Mouse (Mus musculus): ENCODE results near the gene Il9r. TPM values are rescaled to one million over a fixed set of nuclear protein-coding genes. Genes with fewer than 3 reads are reported as not detected.

The Il9r gene
- total RNA-seq, 1 experiment from 2014 or later, result not detected

DNA sequence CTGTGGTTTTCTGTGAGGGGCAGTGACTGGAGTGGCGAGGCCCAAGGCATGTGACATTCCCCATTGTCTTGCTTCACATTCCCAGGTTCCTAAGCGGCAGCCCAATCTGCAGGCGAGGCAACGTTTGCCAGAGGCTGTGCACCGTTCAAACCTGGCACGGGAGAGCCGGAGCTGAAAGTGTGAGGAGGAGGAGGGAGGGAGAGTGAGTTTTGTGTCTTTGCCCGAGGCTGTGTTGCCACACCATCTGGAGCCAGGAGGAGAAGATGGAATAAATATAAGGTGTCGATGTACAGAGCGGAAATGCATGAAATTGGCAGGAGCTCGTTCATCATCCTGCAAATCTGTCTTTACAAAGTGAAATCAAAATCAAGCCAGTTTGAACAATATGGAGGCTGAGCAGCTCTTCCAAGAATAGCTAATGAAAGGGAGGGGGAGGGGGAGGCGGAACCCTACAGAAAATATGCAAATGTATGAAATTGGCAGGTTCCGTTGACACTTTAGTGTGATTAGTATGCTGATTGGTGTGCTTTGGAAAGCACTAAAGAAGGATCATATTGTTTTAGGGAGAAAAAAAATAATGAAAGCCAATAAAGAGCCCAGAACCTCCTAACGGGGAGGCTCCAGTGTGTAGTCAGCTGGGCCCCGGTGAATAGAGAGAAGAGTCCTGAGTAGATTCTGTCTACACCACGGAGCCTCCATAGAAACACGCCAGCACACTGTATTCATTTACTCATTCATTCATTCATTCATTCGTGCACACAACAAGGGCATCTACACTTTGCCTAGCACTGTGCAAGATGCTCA lies 42.1 kb downstream of the Il9r start:
- no peak for DNase-seq

DNA sequence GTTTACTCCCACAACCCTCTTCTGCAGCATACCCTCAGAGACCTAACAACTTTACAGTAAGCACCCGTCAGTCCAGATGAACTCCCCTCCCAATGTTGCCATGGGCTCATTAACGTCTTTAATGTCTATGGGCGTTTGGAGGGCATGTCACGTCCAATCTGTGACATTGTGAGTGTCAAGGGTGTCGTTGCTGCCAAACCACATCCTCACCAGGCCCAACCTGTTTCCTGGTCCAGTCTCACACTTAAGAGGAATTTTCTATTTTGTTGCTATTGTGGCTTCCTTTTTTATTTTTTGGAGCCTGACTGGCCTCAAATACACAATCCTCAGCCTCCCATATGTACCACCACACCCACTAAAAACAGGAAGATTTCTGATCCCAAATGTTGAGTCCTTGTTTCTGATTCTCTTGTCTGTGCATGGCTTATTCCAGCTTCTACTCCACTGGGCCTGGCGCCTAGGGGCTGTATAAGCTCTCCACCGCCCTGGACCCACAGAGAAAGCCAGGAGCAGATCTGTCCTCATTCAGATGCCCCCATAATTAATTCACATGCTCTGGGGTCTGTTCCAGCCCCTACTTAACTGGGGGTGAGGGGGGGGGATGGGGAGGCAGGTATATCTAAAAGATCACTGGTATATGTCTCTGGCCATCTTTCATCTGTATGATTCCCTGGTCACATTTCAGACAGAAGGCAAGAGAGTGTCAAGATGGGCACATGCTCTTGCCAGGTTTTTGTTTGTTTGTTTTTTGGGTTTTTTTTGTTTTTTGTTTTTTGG lies 43.0 kb downstream of the Il9r start:
- no peak for DNase-seq

- DNase-seq, result no peak
Measured at GRCm38 (mm10) chr11:32153216-32153615, 46.9 kb downstream of the Il9r start.

DNA sequence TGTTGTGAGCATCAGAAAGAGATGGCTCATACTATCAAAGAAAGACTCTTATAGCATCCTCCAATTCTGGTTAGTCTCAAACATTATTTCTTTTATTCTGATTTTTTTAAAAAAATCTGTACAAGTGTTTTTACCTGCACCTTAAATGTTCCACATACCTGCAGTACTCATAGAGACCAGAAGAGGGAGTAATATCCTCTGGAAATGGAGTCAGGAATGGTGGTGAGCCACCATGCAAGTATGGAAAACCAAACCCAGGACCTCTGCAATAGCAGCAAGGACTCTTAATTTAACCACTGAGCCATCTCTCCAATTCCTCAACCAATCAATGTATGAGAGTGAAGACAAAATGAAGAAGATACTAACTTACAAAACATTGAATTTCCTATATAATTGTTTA lies 47.3 kb downstream of the Il9r start:
- no peak for DNase-seq

GRCm38 (mm10) chr11:32151243-32151642 lies 48.8 kb downstream of the Il9r start:
- no peak for DNase-seq

GRCm38 (mm10) chr11:32149605-32150004 lies 50.5 kb downstream of the Il9r start:
- no peak for DNase-seq

DNA sequence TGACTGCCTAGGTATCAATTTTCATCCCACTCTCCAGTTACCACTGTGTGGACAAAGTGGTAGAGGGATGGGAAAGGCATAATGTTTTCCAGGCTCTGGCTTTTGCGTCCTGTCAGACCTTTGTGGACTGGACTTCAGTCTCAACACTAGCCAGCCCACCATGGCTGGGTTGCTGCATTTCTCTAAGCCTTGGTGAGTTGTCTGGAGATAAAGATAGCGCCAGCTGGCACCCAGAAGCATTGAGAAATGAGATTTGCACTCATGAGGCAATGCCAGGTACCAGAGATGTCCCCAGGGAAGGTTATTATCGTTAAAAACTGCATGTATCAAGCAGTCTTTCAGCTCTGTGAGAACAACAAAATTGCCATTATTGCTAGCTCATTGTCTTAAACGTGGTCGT lies 57.3 kb downstream of the Il9r start:
- no peak for DNase-seq

DNA sequence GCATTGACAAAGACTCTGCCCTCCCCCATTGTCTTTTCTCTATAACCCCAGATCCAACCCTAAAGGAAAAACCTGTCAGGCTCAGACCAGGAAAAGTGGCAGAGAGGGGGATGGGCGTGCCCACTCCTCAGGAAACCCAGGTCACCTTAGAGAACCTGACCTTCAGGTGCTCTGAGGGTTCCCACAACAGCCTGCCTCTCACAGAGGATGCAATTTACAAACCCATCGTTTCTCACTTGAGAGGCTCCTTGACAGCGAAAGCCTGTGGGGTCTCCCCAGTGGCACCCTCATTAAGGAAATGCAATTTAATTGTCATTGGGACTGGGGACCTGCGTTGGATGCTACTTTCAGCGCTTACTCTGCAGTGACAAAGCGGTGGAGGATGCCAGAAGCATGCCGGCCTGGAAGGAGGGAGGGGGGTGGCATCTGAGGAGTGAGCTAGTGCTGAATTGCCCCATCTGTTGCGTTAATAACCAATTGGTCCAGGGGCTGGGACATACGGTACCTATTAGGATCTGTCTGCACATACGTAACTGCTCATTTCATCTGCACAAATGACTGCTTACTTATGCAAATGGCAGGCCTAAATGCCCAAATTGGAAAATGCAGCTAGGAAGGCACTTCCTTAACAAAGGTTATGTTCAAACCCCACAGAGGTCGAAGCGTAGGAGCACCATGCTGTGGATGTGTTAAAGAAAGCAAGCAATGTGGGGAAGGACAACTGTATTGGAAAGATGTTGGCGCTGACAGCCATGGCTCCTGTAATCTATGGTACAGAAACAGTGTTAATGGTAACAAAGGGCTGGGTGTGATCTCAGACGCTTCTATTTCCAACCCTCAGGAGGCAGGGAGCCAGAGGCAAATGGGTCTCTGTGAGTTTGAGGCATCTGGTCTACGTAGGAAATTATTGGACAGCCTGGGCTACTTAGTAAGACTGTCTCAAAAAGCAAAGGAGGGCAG lies 58.2 kb downstream of the Il9r start:
- DNase-seq, result no peak

DNA sequence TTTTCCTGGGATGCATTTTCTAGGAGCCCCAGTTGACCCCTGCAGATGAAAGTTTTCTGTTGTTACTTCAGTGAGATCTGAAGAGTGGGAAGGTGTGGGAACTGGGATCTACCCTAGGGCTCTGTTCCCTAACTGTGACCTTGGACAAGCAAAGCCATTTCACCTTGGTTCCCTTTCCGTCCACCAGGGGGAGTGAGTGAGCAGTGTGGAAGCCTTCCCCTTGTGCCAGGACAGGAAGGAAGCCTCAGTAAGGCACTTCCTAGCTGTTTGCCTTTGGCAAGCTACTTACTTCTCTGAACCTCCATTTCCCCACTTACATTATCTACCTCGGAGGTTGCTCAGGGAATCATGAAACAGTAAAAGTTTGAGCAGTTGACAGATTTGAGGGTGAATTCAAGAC lies 59.0 kb downstream of the Il9r start:
- DNase-seq, result peak; percentile 67

DNA sequence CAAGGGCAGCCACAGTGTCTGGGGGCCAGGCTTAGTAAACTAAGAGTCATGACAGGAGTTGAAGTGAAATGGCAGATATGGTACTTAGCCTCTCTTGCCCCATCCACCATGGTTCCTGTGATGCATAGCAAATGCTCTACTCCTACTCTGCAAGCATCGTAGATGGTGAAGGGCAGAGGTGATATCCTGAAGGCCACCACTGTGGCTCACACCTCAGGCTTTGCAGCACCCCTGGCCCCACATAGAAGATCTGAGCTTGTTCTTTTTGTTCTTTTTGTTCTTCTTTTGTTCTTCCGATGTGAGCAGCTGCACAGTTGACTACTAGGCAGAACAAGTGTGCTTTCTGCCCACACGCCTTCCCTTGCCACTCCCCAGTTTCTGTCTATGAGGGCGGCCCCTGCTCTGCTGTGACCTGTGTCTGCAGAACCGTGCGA lies 60.5 kb downstream of the Il9r start:
- no peak for DNase-seq

GRCm38 (mm10) chr11:32138614-32138964 lies 61.5 kb downstream of the Il9r start:
- no peak for DNase-seq

DNA sequence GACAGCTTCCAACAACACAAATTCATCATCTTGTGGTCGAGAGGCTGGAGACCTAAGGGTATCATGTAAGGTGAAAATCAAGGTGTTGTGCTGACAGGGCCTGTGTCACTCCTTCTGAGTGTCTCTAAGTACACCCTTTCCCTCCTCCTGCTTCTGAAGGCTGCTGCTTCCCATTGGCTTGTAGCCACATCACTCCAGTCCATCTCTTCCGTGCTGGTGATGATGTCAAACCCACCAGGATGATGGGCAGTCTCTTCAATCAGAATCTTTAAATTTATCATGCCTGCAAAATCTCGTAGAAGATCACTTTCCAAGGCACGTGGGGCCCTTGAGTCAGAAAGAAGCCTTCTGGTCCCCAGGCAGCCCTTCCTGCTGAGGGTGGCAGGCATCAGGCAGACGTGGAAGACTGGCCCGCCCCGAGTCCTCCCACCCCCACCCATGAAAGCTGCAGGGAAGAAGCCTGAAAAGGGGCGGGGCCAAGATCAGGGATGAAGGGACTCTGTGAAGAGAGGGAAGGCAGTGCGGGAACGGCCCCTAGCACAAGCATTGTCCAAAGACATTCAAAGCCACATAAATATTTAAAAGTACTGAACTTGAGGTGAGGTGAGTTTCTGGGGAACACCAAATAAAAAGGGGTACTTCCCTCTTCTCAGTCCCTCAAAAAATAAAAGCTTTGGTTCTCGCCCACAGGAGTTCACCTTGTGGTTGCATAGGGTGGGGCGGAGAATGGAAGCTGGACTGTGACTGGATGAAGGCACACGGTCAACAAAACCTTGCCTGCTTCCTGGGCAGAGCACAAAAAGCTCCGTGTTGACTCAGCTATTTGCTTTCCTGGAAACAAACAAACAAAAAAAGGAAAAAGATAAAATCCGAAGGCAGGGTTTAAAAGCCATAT lies 62.1 kb downstream of the Il9r start:
- DNase-seq, result no peak

Other genes with a start within 250 kb of the Il9r start
- gene 4930524B15Rik, start 234.7 kb downstream of the Il9r start, total RNA-seq (2021), result not detected in 2 replicates
- gene Nsg2, start 199.8 kb downstream of the Il9r start, total RNA-seq (2021), result 23.6 and 33.9 TPM in 2 replicates
- gene Snrnp25, start 5.1 kb upstream of the Il9r start, total RNA-seq (2021), result 11.3 and 15.4 TPM in 2 replicates
- 27.6 and 27.9 TPM in 2 replicates for gene Rhbdf1, start 22.0 kb upstream of the Il9r start, total RNA-seq (2021)
- gene Mpg, start 26.2 kb upstream of the Il9r start, total RNA-seq (2021), result 18.5 and 22.9 TPM in 2 replicates
- gene Nprl3, start 67.4 kb upstream of the Il9r start, total RNA-seq (2021), result 79.0 and 83.9 TPM in 2 replicates
- gene Hba-x, start 76.1 kb upstream of the Il9r start, total RNA-seq (2021), result not detected in 2 replicates
- 2,198 and 2,224 TPM in 2 replicates for gene Hba-a1, start 83.2 kb upstream of the Il9r start, total RNA-seq (2021)
- 0.64 TPM in 1 of 2 replicates, not detected in the other for gene Hbq1b, start 86.7 kb upstream of the Il9r start, total RNA-seq (2021)
- gene Hba-a2, start 96.2 kb upstream of the Il9r start, total RNA-seq (2021), result 1,730 and 2,563 TPM in 2 replicates
- not detected in 2 replicates for gene Hbq1a, start 99.8 kb upstream of the Il9r start, total RNA-seq (2021)
- gene Sh3pxd2b, start 147.5 kb upstream of the Il9r start, total RNA-seq (2021), result 4.6 and 5.1 TPM in 2 replicates